Mouse (Mus musculus) olfactory bulb, adult 2 months (tissue): ENCODE data around the gene Zbtb34.

Source experiments
- CTCF ChIP-seq: fragments of 200-500 bp; IDR thresholded peaks from 2 replicates; pipeline ENCODE4 v1.5.1; 2012; ENCODE audit warnings: low read depth, mild to moderate bottlenecking, low read length, moderate library complexity; ENCODE audit not compliant: insufficient read depth
- POLR2A ChIP-seq: fragments of 200-500 bp; IDR thresholded peaks from 2 replicates; pipeline ENCODE4 v1.6.1; 2012; ENCODE audit warnings: mild to moderate bottlenecking, low read depth, low read length, moderate library complexity; ENCODE audit not compliant: insufficient read depth

GRCm38 (mm10) chr2:33456696-33457095, 25.6 kb upstream of the Zbtb34 start:
- TF ChIP-seq POLR2A (no peak), CTCF (no peak)
